Mouse (Mus musculus) common myeloid progenitor, adult 5-6 weeks (primary cell): ENCODE results near the gene Ltbp1. TPM values are rescaled to one million over a fixed set of nuclear protein-coding genes. Genes with fewer than 3 reads are reported as not detected.

ENCODE experiments used
- ATAC-seq: replicated peaks from 2 replicates; pipeline ENCODE4 v1.8.0; 2016; ENCODE audit warnings: low read depth, mild to moderate bottlenecking, moderate TSS enrichment, inconsistent platforms; ENCODE audit not compliant: poor library complexity, severe bottlenecking
- total RNA-seq: library from RNA; stranded (forward); fragments of 200-1000, 187-1606 nt; gene quantifications from 2 replicates; pipeline ENCODE4 v1.2.3, GENCODE M21; 2017

Ltbp1 gene
- total RNA-seq, 1 experiment from 2014 or later = 2.5 TPM

DNA sequence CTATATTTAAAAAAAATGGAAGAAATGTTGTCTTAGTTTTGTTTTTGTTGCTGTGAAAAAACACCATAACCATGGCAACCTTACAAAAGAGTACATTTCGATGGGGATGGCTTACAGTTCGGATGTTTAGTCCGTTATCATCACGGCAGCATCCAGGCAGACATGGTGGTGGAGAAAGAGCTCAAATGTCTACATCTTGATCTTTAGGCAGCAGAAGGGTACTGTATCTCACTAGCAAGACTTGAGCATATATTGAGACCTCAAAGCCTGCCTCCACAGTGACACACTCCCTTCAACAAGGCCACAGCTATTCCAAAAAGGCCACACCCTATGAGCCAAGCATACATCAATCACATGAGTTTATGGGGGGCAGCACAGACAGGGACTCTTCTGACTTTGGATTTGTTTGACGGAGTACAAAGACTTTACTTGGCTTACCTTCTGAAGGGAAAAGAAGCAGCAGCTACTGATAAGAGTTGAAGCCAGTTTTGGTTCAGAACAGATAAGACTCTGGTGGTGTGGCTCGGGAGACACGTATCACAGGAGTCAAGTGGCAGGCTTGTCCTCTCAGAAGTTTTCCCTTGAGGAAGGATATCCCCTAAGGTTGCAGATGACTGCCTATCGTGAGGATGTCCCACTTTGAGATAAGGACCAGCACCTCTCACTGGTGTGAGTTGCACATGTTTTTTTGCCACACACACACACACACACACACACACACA, 153.9 kb downstream of the Ltbp1 start:
- ATAC-seq = peak; percentile 64; the same call in 1 of the 2 replicates

- ATAC-seq = no peak
Measured at GRCm38 (mm10) chr17:75161062-75161461, 155.7 kb downstream of the Ltbp1 start.

GRCm38 (mm10) chr17:75161931-75162330, 156.6 kb downstream of the Ltbp1 start:
- ATAC-seq = no peak

- no peak for ATAC-seq
Measured at GRCm38 (mm10) chr17:75164566-75164965, 159.2 kb downstream of the Ltbp1 start.

DNA sequence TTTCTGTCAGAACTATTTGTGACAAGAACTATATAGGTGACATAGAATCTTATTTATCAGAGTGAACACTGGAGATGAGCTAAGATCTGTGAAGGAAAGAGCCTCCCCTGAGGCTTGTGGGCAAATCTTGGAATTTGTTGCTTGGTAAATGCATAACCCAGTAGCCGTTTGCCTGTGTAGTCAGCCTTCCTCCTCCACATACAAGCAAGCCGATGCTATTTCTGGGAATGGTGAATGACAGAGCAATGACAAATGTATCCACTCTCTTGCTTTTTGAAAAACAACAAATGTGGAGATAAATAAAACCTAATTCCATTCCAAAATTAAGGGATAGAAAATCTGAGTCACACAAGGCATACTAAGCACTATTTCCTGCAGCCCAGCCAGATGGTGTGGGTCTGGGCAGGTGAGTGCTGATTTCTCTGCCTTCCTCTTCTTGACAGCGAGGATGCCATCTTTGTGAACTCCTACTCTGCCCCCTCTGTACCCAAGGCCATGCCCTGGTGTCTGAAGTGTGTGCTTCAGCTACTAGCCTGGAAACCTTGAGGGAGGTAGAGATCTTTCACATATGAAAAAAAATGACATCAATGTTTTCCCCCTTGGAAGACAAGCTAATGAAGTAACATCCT, 163.3 kb downstream of the Ltbp1 start:
- ATAC-seq = no peak

DNA sequence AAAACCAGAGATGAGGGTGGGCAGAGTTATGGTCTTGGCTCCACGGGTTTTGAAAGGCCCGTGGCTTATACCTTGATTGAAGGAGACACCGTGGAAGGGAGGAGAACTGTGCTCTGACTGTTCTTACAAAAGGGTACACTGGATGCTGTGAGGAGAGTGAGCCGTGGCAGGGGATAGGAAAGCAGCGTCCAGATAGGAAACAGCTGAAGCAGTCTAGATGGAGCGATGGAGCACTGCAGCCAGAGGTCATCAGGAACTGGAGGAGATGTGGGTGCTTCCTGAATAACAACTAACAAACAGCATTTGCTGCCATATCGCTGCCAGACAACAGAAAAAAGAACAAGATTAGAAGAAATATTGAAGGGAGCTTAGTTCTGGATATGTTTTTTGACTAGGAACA, 166.3 kb downstream of the Ltbp1 start:
- peak; percentile 36; the same call in 1 of the 2 replicates for ATAC-seq

DNA sequence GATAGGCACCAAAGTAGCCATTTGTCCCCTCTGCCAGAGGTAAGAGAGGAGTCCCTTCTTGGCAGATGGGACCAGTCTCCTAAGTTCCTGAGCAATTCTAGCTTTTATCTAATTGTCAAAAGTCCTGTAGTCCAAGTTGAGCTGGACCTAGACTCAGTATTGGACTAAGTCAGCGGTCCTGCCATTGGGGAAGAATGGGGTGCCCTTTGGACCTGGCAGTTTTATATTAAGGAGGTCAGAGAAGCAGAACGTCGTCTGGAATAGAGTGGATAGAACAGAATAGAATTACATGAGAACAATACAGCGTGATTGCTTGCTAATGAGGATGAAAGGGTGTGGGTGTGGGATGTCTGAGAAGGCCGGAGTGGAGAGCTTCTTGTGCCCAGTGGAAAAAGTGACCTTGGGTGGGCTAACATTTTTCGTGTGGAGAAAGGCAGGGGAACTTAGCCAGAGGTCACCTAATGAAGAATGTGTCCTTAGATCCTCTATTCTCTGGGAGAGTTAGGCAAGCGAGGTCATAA, 167.4 kb downstream of the Ltbp1 start:
- no peak for ATAC-seq

- ATAC-seq = no peak
Measured at GRCm38 (mm10) chr17:75174501-75174900, 169.1 kb downstream of the Ltbp1 start.

- peak; percentile 49 for ATAC-seq
Measured at GRCm38 (mm10) chr17:75177920-75178867, 172.8 kb downstream of the Ltbp1 start.

GRCm38 (mm10) chr17:75179001-75179400, 173.6 kb downstream of the Ltbp1 start:
- ATAC-seq = no peak

GRCm38 (mm10) chr17:75180301-75180700, 174.9 kb downstream of the Ltbp1 start:
- ATAC-seq = no peak

GRCm38 (mm10) chr17:75180956-75181588, 175.7 kb downstream of the Ltbp1 start:
- peak; percentile 71 for ATAC-seq

DNA sequence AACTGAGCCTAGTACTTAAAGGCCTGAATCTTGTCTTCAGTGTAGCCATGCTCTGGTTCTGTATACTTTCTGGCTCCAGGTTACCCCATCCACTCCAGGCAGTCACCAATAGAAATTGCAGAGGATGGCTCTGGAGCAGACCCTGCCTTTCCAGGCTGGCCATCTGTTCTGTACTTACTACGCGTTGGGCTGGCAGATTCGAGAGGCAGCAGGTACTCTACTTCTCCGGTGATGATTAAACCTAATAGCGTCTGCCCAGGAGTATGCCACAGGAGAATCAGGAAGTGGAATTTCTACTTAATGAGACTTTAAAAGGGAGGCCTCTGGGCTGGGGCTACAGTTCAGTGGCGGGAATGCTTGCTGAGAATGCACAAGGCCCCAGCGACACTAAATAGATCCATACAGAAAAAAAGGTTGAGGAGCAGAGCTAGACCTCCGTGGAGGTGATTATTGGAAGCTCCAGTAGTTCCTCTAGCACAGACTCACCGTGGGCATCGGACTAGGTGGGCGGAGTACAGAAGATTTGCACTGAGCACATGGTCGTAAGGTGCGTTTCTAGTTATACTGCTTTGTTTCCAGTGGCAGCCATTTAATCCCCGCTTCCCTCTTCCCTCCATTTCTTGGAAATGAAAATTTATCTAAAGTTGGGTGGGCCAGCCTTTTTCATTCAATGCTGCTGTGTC, 177.1 kb downstream of the Ltbp1 start:
- no peak for ATAC-seq

- ATAC-seq = peak; percentile 52
Measured at GRCm38 (mm10) chr17:75186732-75187509, 181.6 kb downstream of the Ltbp1 start.

- ATAC-seq = peak; percentile 29
Measured at GRCm38 (mm10) chr17:75196952-75197351, 191.6 kb downstream of the Ltbp1 start.

DNA sequence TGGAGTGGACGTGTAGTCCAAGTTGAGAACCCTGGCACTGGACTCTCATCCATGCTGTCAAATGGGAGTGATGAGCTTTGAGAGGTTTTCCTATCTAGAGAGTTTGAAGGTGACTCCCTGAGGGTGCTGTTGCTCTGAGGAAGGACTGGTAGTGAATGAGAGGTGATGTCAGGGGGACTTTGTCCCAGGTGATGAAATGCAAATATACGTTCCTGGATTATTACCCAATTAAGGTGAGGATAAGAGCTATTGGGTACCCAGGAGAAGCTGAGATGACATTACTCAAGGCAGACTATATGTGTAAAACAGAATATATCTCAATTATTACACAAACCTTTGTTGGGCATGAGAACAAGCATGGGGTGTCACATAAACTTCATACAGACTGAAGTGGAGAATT, 193.4 kb downstream of the Ltbp1 start:
- no peak for ATAC-seq

DNA sequence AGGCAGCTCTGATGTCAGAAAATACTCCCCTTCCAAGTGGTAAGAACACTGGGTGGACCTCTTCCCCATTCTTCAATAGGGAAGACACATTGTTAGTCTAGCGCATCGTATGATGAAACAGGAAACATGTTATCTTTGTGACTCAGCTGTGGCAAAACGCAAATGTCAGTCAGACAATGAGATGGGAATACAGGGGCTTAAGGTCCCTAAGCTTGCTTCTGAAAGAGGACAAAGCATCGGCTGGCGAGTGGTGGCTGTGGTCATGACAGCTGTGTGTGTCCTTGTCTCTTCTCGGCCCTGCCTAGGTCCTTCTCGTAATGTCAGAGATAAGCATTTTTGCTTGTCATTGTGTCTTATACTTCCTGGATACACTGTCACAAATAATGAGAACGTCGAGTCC, 194.3 kb downstream of the Ltbp1 start:
- ATAC-seq = peak; percentile 94

DNA sequence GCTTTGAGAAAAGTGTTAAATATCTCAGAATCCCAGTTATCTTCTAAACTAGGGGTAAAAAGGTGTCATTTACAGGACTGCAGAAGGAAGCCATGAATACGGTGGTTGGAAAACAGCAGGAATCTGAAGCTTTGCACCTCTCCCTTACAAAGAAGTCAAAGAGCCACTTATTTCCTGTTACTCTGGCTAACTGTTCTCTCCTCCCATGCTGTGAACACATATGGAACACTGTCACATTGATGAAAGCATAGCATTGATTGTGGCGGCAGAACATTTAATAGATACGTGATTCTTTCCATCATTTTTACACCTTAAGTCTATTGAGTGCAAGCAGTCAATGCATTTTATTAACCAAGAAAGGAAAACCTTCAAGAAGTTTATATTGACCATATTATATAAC, 196.9 kb downstream of the Ltbp1 start:
- no peak for ATAC-seq

- ATAC-seq = no peak
Measured at GRCm38 (mm10) chr17:75204065-75204464, 198.7 kb downstream of the Ltbp1 start.
